Mouse (Mus musculus): Measurements from ENCODE around the gene Abca5. TPM values are rescaled to one million over a fixed set of nuclear protein-coding genes. Genes with fewer than 3 reads are reported as not detected.

The Abca5 gene
- polyA plus RNA-seq (2014; fragmentation: Illumina TruSeq; extraction: RNeasy Lipid Tissue Mini Kit (QIAGEN cat#74804); ENCODE audit: low read depth, low replicate concordance): 4.2 TPM

DNA sequence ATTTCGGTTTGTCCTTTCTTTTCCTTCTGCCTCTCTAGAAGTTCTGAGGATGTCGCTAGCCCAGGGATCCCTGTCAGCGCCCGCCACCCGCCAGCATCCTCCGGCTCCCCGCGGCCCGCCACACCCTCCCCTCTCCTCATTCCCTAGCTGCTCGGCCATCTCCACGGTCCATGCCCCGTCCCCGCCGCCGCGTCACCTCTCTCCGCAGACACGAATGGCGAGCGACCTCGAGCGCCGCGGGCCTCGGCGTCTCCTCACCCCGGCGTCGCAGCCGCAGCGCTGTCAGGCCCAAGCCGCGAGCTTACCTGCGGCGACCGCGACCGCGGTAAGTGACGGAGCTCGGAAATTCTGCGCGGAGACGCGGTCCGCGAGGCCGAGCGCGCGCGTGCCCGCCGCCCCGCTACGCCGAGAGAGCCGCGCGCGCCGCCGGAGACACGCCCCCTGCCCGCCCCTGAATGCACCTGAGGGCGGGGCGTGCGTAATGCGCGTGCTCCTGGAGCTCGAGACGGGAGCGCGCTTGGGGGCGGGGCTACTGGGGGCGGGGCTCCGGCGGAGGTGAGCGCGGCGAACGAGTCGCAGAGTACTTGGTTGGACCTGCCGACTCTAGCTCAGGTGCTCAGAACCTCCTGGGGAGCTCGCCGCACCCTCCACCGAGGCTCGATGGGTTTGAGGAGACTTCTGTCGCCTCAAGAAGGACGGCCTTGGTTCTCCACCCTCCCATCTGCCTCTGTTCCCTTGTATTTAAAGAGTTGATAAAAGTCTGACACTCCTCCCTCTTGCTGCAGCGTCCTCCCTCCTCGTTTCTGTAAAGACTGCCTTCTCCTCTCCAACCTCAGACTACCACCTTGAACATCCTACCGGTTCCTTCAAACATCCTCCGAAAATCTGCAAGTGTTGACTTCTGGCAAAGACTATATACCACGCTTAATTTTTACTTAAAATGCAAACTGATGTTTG is at the start of gene Abca5:
TSS of gene Abca5 (minus strand) at position 428 of the 957 bp plus-strand sequence.

DNA sequence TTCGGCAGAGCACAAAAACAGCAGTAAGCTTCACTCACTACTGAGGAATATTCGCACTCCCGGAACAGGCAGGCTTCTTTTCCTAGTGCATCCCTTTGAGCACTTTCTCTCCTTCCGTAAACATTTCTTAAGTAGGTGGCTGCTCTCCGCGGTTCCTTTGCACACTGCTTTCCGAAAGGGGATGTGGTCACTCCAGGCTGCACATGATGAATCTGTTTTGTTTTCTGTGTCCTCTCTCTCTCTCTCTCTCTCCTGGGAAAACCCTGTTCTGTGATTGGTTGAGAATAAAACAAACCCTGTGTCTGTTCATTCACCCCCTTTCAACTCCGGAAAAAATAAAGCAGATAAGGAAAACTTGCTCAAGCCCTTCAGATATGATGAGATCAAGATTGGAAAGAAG is 86.0 kb downstream of the Abca5 start, which contains the start of gene Abca6:
TSS of gene Abca6 (minus strand) at position 243 of the 400 bp plus-strand sequence.

Other genes with a start within 250 kb of the Abca5 start
- gene Abca8a, start 241.7 kb downstream of the Abca5 start, polyA plus RNA-seq (2014; fragmentation: Illumina TruSeq; extraction: RNeasy Lipid Tissue Mini Kit (QIAGEN cat#74804); ENCODE audit: low read depth, low replicate concordance): 85.3 TPM
- 2.1 TPM for gene Abca9, start 169.5 kb downstream of the Abca5 start, polyA plus RNA-seq (2014; fragmentation: Illumina TruSeq; extraction: RNeasy Lipid Tissue Mini Kit (QIAGEN cat#74804); ENCODE audit: low read depth, low replicate concordance)
- gene Abca6, start 85.9 kb downstream of the Abca5 start, polyA plus RNA-seq (2014; fragmentation: Illumina TruSeq; extraction: RNeasy Lipid Tissue Mini Kit (QIAGEN cat#74804); ENCODE audit: low read depth, low replicate concordance): 139 TPM
- gene Map2k6, start 61.4 kb upstream of the Abca5 start, polyA plus RNA-seq (2014; fragmentation: Illumina TruSeq; extraction: RNeasy Lipid Tissue Mini Kit (QIAGEN cat#74804); ENCODE audit: low read depth, low replicate concordance): 7.0 TPM

Measured in liver, adult 10 weeks (tissue).